Mouse (Mus musculus) ES-CJ7 (cell line): ENCODE results near the gene Mgst2.

Experiments used
- DNase-seq: peaks from one replicate; pipeline ENCODE4 v3.0.0; 2011; ENCODE audit warnings: low read depth, low spot score

Gene Mgst2

DNA sequence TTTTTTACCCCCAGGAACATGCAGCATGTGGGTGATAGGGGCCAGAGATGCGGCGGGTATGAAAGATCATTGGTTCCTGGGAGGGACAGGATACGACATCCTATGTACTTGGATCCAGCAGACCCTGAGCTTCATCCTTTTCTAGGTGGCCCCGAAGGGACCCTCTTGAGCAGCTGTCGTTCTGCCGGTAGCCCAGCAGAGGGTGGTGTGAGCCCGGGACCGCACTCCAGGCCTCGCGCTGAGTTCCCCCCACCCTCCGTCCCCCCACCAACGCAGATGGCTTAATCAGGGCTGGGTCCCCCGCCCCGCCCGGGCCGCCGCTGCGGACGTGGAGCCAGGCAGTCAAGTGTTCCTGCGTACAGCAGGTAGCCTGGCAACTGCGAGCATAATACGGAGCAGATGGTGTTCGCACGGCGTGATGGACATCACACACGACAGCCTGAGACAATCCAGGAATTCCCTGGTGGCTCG is 41.2 kb downstream of the Mgst2 start:
- peak; percentile 57 for DNase-seq

GRCm38 (mm10) chr3:51701950-51702349 is 41.8 kb downstream of the Mgst2 start:
- no peak for DNase-seq

DNA sequence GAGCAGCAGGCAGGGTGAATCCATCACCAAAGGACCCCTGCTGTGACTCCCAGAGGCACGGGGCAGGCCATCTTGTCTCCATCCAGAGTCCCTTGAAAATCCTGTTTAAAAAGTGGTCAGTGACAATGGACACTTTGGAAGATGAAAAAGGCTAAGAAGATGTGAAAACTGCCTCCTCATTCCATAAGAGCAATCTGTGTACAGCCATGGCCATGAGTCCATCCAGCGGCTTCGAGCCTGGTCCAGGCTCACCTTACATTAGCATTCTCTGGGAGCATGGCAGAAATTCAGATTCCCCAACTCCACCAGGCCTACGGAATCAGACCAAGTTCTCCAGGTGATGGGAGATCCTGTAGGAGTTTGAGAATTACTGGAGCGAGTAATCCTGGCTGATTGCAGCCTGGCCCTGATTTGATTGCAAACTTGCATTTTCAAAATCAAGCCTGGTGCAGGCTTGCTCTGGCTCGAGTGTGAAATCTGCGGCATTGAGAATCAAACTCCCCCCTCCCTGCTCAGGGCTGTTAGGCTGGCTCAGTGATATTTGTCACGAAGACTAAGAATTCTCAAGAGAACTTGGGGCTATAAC is 42.6 kb downstream of the Mgst2 start:
- no peak for DNase-seq

DNA sequence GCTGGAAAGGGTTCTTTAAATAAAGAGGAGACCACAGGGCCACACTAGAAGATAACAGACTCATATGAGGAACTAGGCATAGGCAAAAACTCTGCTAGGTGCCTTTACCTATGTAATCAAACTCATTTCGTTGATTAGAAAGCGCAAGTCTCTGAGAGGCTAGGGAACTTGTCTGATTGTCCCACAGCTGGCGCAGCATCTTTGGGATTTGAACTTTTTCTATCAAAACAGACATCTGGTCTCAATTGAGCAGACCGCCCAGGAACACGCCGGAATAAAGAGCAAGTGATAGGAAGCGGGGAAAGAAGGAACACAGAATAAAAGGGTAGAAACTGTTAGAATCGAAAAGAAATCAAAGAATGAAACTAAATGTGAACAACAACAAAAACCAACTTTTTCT is 43.3 kb downstream of the Mgst2 start:
- DNase-seq: no peak

- DNase-seq: peak; percentile 58
Measured at GRCm38 (mm10) chr3:51705220-51705619, 45.1 kb downstream of the Mgst2 start.

DNA sequence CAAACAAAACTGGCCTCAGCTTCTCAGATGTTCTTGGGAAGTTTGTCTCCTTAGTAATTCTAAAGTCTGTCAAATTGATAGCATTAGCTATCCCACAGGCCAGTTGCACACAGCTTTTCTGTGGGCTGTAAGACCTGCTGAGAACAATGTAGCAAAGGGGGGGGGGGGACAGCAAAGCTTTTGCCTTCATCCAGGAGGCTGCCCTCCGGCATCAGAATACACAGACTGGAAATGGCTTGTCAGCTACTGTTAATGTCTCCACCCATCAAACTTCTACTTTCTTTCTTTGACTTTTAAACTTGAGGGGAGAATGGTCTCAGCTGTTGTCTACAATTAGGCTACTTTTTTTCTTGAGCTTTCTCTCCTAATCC is 48.2 kb downstream of the Mgst2 start:
- DNase-seq: peak; percentile 26

DNA sequence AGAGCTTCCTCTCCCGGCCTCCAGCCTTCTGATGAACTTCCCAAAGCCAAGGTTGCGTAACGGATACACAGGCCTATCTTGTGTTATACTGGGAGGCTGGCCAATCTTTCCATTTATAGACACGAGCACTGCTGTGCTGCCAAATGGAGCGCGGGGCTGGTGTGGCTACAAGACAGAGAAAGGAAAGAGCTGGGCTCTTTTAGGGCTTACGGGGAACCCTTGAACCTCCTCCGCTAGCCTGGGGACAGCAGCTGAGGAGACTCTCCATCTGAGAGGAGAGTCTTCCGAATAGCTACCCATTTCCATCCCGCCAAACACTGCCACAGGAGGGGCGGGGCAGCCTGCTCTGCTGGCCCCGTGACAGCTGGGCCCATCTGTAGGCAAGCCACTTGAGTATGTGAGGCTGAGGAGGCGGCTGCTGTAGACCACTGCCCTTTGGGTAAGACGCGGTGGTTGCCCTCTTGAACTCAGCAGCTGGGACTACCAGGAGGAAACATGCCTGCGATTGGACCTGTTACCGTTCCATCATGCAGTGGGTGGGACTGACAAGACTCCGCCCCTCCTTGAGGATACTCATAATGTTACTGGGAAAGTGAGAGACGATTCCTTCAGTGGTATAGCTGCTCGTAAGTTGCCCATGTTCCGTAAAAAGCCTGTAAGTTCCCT is 48.7 kb downstream of the Mgst2 start:
- DNase-seq: peak; percentile 51

DNA sequence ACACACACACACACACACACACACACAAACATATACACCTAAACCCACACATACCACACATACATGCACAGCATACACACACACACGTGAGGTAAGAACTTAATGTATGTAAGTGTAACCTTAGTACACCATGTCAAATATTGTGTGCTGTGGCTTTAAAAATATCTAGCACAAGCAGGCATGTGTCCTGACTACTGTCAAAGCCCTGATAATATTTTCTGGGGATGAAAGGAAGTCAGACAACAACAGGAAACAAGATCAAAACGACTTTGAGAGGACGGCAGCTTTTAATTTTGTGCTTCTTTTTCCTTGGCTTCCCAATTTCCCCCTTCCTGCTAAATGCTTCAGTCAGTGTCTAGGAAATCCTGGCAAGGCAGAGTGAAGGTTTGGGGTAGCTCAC is 52.2 kb downstream of the Mgst2 start:
- no peak for DNase-seq

DNA sequence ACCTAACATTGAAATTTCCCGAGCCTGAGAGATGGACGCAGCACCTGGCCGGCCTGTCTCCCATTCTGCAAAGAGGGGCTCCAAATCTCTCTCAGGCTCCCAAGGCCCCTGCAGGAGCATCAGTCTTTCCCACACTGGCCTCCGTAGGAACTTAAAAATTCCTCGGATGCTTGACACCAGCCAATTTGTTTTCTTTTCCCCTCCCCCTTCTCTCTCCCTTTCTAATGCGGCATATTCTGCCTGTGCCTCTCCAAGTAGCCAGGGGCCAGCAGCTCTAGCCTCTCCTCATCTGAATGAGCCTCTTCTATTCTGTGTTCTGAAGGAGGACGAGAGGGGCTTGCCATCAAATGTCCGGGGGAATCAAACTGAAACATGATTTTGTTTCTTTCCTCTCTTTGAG is 53.1 kb downstream of the Mgst2 start:
- no peak for DNase-seq

- no peak for DNase-seq
Measured at GRCm38 (mm10) chr3:51714469-51714868, 54.3 kb downstream of the Mgst2 start.

DNA sequence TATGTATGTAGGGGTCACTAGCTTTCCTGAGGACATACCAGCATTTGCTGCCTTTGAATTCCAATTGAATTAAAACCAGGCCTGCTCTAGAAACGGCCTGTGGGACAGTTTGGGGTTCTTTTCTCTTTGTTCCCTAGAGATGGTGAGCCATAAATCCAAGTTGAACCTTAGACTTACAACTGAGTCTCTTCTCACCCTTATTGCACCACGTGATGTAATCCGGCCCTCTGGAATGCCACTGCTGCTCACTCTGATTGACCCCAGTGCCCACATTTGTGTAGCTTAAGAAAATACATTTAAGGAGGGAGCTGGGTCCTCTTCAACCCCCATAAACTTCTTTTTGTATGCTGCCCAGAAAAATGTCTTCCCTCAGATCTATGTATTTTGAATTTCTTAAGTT is 57.3 kb downstream of the Mgst2 start:
- no peak for DNase-seq

- DNase-seq: no peak
Measured at GRCm38 (mm10) chr3:51717909-51718308, 57.7 kb downstream of the Mgst2 start.

DNA sequence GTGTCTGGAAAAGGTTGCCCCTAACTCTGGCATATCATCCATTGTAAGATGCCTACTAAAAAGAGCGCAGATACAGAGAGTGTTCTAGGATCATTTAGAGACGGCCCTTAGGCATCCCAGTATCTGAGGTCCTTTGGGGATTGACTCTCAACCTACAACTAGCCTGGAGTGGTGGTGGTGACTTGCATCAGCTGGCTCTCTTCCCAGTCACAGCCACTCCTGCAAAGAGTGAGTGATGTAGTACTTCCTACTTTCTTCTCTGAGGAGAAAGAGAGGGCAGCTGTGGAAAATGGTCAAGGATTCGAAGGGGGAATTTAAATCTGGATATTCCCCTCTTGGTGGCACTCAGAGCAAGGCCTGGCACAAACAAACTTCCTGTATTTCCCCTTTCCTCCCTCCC is 59.2 kb downstream of the Mgst2 start:
- DNase-seq: no peak

GRCm38 (mm10) chr3:51719982-51720381 is 59.8 kb downstream of the Mgst2 start:
- DNase-seq: no peak

DNA sequence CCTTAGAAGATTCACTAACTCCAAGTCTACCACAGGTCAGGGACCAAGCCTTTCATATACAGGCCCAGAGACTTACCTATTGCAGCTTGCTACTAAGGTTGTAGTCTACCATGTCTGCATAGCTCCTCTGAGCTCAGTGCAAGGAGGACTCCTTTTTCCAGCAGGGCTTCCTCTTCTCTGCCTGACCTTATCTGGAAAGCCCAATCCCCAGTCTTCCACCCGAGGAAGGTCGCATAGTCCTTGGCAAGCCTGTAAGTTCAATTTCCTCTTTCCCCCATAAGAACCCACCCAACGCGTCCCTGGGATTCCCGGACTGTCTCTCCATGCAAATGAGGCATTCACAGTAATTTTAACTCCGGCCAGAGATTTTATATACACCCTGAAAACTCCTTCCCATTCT is 66.1 kb downstream of the Mgst2 start:
- DNase-seq: no peak

- DNase-seq: no peak
Measured at GRCm38 (mm10) chr3:51727487-51727886, 67.3 kb downstream of the Mgst2 start.

DNA sequence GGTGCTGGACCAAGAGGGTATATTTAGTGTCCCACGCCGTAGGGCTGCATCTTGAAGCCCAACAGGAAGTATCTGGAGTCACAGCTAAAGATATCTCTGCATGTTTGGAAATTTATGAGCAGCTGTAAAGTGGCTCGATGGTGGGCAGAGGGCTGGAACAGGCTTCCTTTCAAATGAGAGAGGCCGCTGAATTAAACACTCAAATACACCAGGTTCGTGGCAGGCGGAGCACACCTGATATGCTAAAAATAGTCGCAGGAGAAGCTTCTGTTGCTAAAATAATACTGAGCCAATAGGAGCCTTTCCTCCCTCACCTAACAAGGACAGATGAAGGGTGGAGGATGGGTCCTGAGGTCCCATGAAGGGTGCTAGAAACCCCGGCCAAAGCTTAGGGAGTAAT is 67.8 kb downstream of the Mgst2 start:
- DNase-seq: no peak

DNA sequence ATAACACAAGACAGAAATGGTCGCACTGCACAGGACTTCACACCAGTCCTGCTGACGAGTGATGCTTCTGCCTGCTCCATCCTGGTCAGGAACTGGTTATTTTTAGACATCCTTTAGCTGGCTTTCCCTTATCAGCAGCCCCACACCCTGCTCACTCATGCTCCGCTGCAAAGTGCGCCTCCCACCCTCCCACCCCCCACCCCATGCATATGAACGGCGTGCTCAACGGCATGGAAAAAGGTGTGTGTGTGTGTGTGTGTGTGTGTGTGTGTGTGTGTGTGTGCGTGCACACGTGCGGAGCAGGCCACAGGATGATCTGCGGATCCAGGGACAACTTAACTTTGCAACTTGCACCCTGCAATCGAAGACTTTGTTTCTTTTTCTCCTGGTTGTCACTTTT is 68.3 kb downstream of the Mgst2 start:
- no peak for DNase-seq

- no peak for DNase-seq
Measured at GRCm38 (mm10) chr3:51729109-51729918, 69.2 kb downstream of the Mgst2 start.

- no peak for DNase-seq
Measured at GRCm38 (mm10) chr3:51730662-51731061, 70.5 kb downstream of the Mgst2 start.

- DNase-seq: no peak
Measured at GRCm38 (mm10) chr3:51731949-51732636, 71.9 kb downstream of the Mgst2 start.
